Mouse (Mus musculus) natural killer cell, adult 2 months (primary cell): ENCODE data around the gene Gm49361.
"Not testable (repeated sequence)": the region's sequence is repeated elsewhere in the genome, so short reads cannot be mapped to it uniquely, and the experiment has no call there.

Experiments
- DNase-seq, 2 experiments: peaks; one replicate each; pipeline ENCODE4 v3.0.0; 2022; ENCODE audit warnings: low spot score in 2 of 2

Gene Gm49361

DNA sequence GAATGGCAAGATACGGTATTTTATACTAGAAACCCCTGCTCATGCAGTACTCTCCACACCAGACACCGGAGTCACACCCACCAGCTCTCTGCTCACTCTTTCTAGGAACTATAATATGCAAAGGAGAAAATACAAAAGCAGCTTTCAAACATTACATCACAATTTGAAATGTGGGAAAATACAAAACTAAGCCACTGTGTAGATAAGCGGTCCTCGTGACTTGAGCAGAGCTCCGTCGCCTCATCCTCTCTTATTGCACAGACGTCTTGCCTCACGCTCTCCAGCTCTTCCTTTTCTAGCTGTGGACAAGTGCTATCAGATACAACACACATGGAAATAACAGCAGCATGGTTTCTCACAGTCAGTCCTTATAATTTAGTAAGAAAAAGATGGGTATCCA is 55.2 kb downstream of the Gm49361 start:
- no peak for DNase-seq

DNA sequence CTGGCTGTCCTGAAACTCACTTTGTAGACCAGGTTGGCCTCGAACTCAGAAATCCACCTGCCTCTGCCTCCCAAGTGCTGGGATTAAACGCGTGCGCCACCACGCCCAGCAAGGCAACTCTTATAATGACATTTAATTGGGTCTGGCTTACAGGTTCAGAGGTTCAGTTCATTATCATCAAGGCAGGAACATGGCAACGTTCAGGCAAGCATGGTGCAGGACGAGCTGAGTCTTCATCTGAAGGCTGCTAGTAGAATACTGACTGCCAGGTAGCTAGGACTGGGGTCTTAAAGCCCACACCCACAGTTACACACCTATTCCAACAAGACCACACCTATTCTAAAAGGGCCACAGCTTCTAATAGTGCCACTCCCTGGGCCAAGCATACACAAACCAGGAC is 57.8 kb downstream of the Gm49361 start:
- not testable (repeated sequence) for DNase-seq

DNA sequence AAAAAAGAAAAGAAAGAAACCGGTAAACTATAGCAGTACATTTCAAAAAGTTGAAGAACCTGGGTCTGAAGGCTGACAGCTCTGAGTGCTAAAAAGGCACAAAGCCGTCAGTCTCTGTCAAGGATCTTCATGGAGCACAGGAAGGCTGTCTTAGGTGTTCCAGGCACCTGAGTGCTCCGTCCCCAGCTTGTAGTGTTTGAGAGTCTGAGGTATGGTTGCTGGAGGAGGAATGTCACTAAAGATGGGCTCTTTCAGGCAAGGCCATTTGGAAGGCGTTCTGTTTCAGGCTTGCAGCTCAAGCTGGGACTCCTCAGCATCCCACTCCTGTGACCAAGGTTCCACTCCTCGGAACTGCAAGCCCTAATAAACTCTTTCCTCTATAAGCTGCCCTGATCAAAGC is 58.5 kb downstream of the Gm49361 start:
- no peak for DNase-seq

DNA sequence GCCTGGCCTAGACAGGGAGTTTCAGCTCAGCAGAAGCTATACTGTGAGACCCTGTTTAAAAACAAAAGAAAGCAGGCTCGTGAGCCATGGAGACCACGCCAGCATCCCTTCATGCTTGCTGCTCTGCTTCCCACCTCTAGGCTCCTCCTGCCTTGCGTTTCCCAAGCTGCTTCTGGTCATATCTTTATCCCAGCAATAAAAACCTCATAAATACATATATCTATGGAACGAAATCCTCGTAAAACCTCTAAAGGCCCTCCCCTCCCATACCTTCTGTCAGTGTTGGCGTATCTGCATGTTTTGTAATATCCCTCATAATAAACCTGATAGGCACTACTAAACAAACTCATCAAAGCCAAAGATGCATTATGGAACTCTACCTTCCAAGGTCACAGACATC is 59.3 kb downstream of the Gm49361 start:
- no peak for DNase-seq

DNA sequence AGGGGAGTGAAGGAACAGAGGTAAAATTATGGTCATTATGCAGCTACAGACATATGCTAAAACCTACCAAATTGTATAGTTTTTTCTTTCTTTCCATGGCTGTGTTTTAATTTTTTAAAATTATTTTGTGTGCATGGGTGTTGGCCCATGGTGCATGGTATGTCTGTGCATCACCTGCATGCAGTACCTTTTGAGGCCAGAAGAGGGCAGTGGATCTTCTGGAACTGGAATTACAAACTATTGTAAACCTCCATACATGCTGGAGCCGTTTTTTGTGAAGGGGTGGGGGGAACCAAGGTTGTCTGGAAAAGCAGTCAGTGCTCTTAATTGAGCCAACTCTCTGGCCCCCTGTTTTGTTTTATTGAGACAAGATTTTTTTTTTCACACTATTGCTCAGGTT is 61.3 kb downstream of the Gm49361 start:
- DNase-seq: peak; percentile 60 to 75

DNA sequence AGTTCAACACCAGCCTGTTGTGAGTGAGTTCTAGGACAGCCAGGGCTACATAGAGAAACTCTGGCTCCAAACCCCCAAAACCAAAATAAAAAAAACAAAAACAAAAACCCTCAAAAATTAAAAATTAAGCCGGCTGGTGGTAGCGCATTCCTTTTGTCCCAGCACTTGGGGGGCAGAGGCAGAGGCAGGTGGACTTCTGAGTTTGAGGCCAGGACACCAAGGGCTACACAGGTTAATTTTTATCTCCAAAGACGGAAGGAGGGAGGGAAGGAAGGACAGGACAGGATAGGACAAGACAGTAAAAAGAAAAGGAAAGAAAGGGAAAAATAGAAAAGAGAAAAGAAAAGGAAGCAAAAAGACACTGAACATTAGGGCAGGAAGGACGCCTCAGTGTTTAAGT is 63.2 kb downstream of the Gm49361 start:
- no peak for DNase-seq

DNA sequence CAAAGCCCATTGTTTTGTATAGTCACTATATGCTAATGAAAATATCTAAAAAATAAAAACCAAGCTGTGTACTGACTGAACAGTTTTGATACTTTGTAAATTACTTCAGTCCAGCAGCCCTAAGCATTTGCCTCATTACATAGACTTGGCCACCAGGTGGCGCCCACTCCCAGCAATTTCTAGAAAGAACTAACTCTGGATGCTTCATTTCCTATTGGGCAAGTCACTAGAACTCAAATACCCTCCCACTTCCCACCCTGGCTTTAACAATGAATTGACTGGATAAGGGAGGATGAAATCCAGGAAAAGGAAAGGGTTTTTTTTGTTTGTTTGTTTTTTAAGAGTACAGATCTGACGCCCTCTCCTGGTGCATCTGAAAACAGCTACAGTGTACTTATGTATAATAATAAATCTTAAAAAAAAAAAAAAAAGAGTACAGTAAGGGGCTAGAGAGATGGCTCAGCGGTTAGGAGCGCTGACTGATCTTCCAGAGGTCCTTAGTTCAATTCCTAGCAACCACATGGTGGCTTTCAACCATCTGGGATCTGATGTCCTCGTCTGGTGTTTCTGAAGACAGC is 65.9 kb downstream of the Gm49361 start:
- peak; percentile 76 to 84 for DNase-seq

DNA sequence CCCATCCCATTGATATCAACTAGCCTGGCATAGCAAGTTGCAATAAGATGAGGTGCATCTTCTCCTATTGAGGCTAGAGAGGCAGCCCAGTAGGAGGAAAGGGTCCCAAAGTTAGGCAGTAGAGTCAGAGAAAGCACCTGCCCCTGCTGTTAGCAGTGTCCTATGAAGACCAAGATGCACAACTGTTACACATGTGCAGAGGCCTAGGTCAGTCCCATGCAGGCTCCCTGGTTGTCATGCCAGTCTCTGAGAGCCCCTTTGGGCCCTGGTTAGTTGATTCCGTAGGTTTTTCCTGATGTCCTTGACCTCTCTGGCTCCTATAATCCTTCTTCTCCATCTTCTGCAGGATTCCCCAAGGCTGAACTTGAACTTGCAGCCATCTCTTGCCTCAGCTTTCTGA is 66.4 kb downstream of the Gm49361 start:
- no peak for DNase-seq

DNA sequence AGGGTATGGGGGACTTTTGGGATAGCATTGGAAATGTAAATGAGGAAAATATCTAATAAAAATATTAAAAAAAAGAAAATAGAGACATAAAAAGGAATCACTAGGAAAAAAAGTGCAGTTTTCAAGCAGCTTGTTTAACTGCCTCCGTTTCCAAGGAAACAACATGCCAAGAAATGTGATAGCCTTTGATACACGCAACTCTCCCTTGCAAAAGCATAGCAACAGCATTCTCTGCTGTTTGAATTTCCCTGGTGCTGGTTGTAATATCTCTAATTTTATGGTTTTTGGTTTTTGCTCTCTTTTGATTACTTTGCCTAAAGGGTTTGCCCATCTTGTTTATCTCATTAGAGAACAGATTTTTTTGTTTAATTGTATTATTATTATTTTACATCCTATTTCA is 70.4 kb downstream of the Gm49361 start:
- DNase-seq: no peak

DNA sequence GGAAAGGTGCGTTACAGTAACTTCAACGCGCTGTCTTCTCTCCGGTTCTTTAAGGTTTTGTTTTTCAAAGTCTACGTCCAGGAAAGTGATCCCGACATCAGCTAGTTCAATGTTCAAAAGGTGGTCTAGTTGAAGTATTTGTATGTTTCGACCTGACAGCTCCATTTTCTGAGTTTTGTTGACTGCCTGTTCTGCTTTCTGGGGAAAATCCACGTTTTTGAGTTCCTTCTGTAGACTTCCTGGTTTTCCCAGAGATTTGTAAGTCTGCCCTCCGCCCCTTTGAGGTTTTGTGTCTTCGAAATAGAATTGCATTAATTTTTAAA is 80.3 kb downstream of the Gm49361 start:
- DNase-seq: no peak

DNA sequence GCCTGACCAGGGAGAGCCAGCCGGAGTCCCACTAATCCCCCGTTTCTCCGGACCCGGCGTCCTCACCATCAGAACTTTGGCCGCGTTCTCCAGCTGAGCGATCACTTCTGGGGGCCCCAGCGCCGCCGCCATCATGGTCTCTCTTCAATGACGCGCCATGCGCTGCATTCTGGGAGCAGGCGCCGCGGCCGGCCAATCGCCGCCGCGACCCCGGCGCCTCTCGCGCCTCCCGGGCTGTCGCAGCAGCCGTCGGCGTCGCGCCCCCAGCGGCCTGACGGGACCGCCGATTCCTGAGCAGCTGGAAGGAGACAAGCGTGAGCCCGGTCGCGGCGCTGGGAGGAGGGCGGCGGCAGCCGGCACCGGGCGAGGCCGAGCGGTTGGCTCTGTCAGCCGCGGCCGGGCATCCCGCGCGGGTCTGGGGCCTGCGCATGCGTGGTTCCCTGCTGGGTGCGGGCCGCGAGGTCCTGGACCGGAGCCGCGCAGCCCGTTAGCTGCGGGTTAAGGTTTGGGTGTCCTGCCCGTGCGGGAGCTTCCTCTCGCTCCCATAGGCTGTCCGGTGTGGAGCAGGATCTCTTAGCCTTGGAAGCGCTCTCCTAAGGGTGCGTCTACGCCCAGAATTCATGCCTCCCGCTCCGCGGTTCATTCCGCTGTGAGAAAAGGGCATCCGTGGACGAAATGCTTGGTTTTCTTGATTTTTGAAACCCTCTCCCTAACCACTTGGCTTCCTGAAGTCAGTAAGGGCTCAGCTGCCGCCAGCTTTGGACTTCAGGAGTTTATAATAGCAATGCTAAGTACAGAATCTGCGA is 80.9 kb downstream of the Gm49361 start, which contains the start of gene Xpo4:
Gene Xpo4 (minus strand): TSS at position 609 of the 806 bp plus-strand sequence.
- peak; percentile 68 to 81 for DNase-seq

DNA sequence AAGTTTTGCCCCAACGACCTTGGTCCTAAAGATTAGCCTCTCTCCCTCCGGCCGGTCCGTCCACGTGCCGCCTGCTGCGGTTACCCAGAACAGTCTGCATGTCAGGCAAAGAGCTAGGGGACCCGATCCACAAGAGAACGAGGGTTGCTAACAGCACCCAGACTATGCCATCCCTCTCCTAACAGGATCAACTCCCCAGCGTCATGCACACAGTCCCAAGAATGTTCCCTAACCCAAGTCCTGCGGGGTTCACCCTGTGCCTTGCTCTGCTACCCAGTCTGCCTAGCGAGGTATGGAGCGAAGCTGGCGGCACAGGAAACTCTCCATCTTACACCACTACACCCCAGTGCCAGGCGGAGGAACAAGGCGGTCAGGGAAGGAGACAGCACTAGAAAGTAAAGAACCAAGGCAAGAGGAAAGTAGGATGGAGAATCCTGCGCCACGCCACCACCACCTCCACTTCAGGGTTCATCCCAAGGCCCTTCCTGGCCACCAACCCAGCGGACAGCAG is 81.5 kb downstream of the Gm49361 start:
- DNase-seq: peak; percentile 14 to 17

DNA sequence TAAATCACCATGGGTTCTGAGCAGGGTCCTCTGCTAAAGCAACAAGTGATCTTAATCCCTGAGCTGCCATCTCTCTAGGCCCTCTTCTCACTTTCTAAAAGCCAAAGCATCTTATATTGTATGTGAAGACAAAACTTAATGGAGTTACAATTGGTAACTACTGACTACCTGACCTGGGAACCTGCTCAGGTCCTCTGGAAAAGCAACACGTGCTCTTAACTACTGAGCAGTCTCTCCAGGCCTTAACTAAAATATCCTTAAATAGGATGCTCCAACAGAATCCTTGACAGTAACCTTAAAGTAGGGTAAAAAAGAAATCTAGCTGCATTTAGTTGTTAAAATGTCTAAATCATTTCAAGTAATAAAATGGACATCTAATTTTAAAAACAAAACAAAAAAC is 82.3 kb downstream of the Gm49361 start:
- no peak for DNase-seq

DNA sequence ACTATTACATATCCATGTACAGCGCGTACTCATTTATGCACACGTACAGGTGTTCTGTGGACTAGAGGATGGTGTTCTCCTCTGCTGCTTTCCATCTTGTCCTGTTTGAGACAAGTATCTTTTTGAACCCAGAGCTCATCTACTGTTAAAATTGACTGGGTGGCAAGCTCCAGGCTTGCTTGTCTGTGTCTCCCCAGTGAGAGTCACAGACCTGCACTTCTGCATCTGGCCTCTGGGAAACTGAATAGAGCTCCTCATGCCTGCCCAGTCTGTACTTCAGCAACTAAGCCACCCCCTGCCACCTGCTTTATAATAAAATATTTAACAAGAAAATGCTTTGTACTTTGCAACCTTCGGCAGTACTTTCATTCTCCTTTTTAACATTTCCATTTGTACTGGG is 87.6 kb downstream of the Gm49361 start:
- DNase-seq: no peak

DNA sequence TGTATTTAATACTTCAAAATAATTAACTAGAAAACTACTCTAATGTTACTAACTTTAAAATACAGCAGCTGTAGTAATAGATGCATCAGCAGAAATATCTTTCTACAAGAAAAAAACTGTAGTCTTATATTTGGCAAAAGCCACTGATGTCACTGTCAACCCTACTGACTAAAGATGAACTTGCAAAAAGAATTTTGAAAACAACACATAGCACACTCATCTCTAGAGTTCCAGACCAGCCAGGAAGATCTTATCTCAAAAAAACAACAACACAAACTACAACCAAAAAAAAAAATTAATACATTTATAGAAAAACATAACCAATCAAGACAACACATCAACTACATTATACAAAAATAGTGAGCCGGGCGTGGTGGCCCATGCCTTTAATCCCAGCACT is 88.4 kb downstream of the Gm49361 start:
- no peak for DNase-seq

DNA sequence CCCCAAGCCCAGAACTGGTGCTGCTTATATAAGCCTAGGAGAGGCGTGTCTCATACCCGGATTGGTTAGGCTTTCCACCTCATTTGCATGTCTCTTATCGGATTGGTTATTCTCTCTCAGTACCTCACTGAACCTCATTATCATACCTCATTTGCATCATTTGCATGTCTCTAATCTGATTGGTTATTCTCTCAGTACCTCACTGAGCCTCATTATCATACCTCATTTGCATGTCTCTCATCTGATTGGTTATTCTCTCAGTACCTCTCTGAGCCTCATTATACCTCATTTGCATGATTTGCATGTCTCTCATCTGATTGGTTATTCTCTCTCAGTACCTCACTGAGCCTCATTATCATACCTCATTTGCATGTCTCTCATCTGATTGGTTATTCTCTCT is 89.4 kb downstream of the Gm49361 start:
- not testable (repeated sequence) for DNase-seq

DNA sequence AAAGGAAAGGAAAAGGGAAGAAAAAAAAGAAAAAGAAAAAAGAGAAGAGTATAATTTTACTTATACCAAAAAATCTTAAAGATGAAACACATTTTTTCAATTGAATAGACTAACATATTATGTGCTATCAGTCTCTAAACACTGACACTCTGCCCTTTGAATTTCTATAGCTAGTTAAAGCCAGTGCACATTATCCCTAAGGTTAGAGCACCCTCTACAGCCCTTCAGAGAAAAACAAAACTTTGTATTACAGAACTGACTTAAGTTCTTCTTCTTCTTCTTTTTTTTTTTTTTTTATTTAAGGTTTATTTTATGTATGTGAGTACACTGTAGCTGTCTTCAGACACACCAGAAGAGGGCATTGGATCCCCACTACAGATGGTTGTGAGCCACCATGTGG is 96.4 kb downstream of the Gm49361 start:
- no peak for DNase-seq

DNA sequence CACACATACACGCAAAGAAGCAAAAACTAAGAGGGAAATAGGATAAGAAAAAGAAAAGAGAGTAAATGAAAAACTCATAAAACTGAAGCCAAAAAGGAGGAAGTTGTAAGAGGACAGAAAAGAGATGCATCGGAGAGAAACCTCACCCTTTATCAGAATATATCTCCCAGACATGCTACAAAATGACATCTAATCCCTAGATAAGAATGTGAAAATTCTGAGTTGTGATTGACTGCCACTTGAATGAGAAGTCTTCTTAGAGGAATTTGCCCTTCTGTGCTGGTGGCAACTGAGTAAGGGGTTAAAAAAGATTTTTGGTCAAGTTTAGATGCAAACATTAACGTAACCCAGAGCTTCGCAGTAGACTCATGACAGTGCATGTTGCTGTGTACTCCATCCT is 99.7 kb downstream of the Gm49361 start:
- DNase-seq: no peak

DNA sequence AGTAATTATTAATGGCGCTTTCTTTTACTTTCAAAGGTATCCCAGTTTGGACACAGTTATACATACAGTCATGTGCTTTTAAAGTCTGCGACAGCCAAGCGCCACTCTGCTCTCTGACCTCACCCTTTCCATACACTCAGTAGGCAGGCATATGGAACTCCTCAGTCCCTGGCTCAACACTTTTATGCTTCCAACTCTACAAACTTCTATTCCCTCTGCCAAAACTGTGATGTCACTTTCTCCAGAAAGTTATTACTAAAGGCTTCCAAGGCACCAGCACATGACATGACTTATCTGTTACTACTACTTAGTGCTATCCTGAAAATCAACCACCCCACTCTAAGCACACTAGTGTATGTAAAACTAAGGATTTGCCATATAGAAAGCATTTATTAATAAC is 106.8 kb downstream of the Gm49361 start:
- no peak for DNase-seq

DNA sequence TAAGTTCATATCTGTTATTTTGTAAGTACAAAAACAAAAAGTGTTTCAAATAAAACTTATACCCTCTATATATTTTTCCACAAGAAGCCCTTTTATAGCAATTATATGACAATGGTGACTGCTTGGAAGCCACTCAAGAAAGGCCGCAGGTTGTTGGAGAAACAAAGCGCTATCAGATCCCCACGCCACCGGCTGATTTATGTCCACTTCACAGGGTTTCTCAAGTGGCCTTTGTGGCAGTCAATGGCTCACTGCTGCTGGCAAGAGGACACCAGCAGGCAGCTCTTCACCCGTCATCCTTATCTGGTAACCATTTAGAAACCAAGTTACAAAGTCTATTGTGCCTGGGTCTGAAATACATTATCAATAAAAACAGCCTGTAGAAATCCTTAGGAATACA is 111.8 kb downstream of the Gm49361 start:
- no peak for DNase-seq

DNA sequence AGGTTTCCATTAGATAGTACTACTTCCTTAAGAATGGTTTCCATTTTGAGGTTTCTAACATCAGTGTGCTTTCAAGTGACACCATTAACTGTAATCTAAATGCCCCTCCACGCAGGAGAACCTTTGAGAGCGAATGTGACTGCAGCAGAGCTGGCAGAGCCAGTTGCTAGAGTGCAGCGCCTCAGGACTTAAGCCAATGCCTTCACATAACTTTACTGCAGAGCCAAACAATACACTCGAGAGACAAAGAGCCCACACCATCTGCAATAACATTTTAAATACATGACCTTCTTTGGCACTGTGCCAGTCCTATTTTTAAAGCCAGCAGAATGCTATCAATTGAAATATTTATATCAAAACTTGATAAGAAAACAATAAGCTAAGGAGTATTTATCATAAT is 116.3 kb downstream of the Gm49361 start:
- no peak for DNase-seq

DNA sequence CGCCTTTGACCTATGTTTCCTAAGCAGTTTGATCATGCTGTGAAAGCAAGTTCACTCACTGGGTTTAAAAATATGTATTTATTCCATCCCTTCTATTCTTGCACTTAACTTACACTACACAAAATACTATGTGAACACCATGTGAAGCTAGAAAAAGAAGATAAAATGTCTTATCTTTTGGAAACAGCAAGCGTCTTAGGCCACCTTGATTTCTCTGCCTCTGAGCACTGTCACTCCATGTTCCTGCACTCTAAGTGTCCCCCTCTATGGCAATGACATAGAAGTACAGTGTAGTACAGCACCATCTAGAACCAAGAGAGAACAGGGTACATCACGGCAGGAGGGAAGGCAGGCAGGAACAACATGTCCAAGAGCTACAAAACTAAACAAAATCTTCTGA is 123.0 kb downstream of the Gm49361 start:
- no peak for DNase-seq

DNA sequence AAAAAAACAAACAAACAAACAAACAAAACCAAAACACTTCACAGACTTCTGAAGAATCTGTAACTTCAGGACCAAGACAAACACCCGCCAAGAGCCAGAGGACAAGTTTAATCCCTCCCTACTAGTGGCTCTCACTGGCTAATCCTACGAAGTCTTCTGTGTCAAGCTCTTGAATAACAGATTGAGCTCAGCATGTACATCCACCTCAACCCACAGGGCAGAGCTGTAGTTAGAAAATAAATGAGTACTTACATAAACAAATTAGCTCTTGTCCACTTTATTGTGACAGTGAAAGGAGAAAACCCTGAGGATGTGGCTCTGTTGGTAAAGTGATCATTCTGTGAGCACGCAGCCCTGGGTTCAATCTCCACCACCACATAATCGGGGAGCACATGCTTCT is 124.2 kb downstream of the Gm49361 start:
- no peak for DNase-seq
